In the genomic region with DNA sequence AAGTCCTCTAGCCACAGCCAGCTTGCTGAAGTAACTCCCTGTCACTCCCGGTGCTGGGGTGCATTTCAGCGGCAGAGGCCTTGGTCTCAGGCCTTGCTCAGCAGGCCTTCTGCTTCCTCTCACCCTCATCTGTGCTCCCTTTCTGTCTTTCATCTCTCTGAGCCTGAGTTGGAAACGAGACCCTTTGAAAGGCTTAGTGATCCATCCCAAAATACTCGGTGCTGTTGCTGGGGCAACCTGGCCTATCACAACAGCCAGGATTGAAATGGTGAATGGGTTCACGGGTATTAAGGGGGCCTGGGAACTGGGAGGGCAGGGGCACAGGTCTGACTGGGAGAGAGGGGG, we compare ENCODE assay signal across 10 mouse cellular contexts. TPM values are rescaled to one million over a fixed set of nuclear protein-coding genes. Genes with fewer than 3 reads are reported as not detected.
DNase-seq lines count a peak whose midpoint lies in the region; ATAC-seq and TF ChIP-seq lines count a peak whose summit lies in the region.
"Had no signal": no experiment of that assay in that cellular context is flagged by ENCODE, and none has a peak within 500 bp of the region (broad histone marks: within the 10 kb centered on the region; RNA-seq: fewer than 3 reads in every experiment).

No protein-coding gene starts in this region.

- no peak overlapping the region for H3K4me2 ChIP-seq in heart, embryonic 13.5 days
- H3K4me2 ChIP-seq in embryonic facial prominence, embryonic 13.5 days, result no peak overlapping the region
- H3K4me2 ChIP-seq in hindbrain, postnatal 0 days (ENCODE audit: low read depth, low read length), result no peak overlapping the region
- H3K4me2 ChIP-seq in neural tube, embryonic 11.5 days (ENCODE audit: low read depth), result no peak overlapping the region

- peaks cover 54% of the 10 kb centered on the region for H3K4me1 ChIP-seq in heart, embryonic 13.5 days
- H3K4me1 ChIP-seq in embryonic facial prominence, embryonic 13.5 days, result peaks cover 25% of the 10 kb centered on the region
- peaks cover 17% of the 10 kb centered on the region for H3K4me1 ChIP-seq in hindbrain, postnatal 0 days (ENCODE audit: insufficient read depth, low read length)
- H3K4me1 ChIP-seq in neural tube, embryonic 11.5 days (ENCODE audit: control insufficient read depth, insufficient read depth, low read length), result peaks cover 26% of the 10 kb centered on the region

- peak overlapping the region; percentile 45; the same call in 1 of the 2 replicates for H3K27ac ChIP-seq in heart, embryonic 13.5 days (replicated peaks)
- peak overlapping the region; percentile 60 for H3K27ac ChIP-seq in embryonic facial prominence, embryonic 13.5 days
- peak overlapping the region; percentile 43; the same call in 1 of the 2 replicates for H3K27ac ChIP-seq in hindbrain, postnatal 0 days
- H3K27ac ChIP-seq in neural tube, embryonic 11.5 days (ENCODE audit: low read depth, low read length), result peak overlapping the region; percentile 94
- H3K27ac ChIP-seq: liver, embryonic 14.5 days had no signal

- H3K36me3 ChIP-seq in heart, embryonic 13.5 days, result peaks cover 5% of the 10 kb centered on the region
- H3K36me3 ChIP-seq in embryonic facial prominence, embryonic 13.5 days, result no peaks in the 10 kb centered on the region
- H3K36me3 ChIP-seq in hindbrain, postnatal 0 days (ENCODE audit: insufficient read depth, low read length), result no peaks in the 10 kb centered on the region
- no peaks in the 10 kb centered on the region for H3K36me3 ChIP-seq in neural tube, embryonic 11.5 days (ENCODE audit: control insufficient read depth, insufficient read depth, low read length)

- TF ChIP-seq CTCF in hindbrain, postnatal 0 days (IDR thresholded peaks at IDR 0.05; ENCODE audit: low read depth), result no peak

- no peaks in the 10 kb centered on the region for H3K9me3 ChIP-seq in heart, embryonic 13.5 days
- H3K9me3 ChIP-seq in embryonic facial prominence, embryonic 13.5 days, result no peaks in the 10 kb centered on the region
- no peaks in the 10 kb centered on the region for H3K9me3 ChIP-seq in hindbrain, postnatal 0 days (ENCODE audit: low read length)
- no peaks in the 10 kb centered on the region for H3K9me3 ChIP-seq in neural tube, embryonic 11.5 days (ENCODE audit: control insufficient read depth, low read length)

- no peaks in the 10 kb centered on the region for H3K27me3 ChIP-seq in heart, embryonic 13.5 days (replicated peaks)
- H3K27me3 ChIP-seq in embryonic facial prominence, embryonic 13.5 days, result peaks cover 4% of the 10 kb centered on the region
- no peaks in the 10 kb centered on the region for H3K27me3 ChIP-seq in hindbrain, postnatal 0 days (ENCODE audit: insufficient read depth, low read length)
- H3K27me3 ChIP-seq in neural tube, embryonic 11.5 days (ENCODE audit: control insufficient read depth, insufficient read depth, low read length), result no peaks in the 10 kb centered on the region

- intact Hi-C loops in heart, postnatal 25 days (cut with DNase I), result loop anchor here (5.0 to 10.0 kb wide), 3 partner anchors 34 to 556 kb away; no protein-coding TSS in a partner anchor

- H3K4me3 ChIP-seq in heart, embryonic 13.5 days, result no peak overlapping the region
- no peak overlapping the region for H3K4me3 ChIP-seq in embryonic facial prominence, embryonic 13.5 days
- H3K4me3 ChIP-seq in hindbrain, postnatal 0 days (ENCODE audit: low read length), result no peak overlapping the region
- H3K4me3 ChIP-seq in neural tube, embryonic 11.5 days (ENCODE audit: low read depth, low read length), result no peak overlapping the region

- no peak for DNase-seq in heart, postnatal 25 days (ENCODE audit: low spot score)
- DNase-seq in hindbrain, postnatal 0 days (ENCODE audit: low spot score), result peak; percentile 30
- DNase-seq in neural tube, embryonic 11.5 days (ENCODE audit: low spot score), result peak; percentile 72
- no peak for DNase-seq in adrenal gland, adult 2 months
- no peak for DNase-seq in frontal cortex, postnatal 36 days (ENCODE audit: low spot score in 2 of 2)
- DNase-seq: kidney, adult 11 months had no signal

- peak overlapping the region; percentile 65 for H3K9ac ChIP-seq in heart, embryonic 13.5 days
- no peak overlapping the region for H3K9ac ChIP-seq in embryonic facial prominence, embryonic 13.5 days
- H3K9ac ChIP-seq in hindbrain, postnatal 0 days (replicated peaks; ENCODE audit: low read length), result no peak overlapping the region
- H3K9ac ChIP-seq in neural tube, embryonic 11.5 days (ENCODE audit: low read length), result peak overlapping the region; percentile 20; the same call in 1 of the 2 replicates
- H3K9ac ChIP-seq: liver, embryonic 14.5 days had no signal

- ATAC-seq in heart, embryonic 13.5 days (ENCODE audit: extremely low read depth, insufficient number of reproducible peaks, low FRiP score, low TSS enrichment), result no peak
- no peak for ATAC-seq in embryonic facial prominence, embryonic 13.5 days (ENCODE audit: insufficient number of reproducible peaks, insufficient read depth, low FRiP score, low TSS enrichment, low read depth)
- no peak for ATAC-seq in hindbrain, postnatal 0 days
- peak; percentile 42 for ATAC-seq in neural tube, embryonic 11.5 days (ENCODE audit: insufficient read depth, low FRiP score, low TSS enrichment)
- ATAC-seq in megakaryocyte, adult 5-6 weeks (ENCODE audit: poor library complexity, severe bottlenecking), result no peak

- 17% methylated on average over 5 of the region's 5 CpGs for WGBS in heart, embryonic 13.5 days
- 14% methylated on average over 5 of the region's 5 CpGs for WGBS in embryonic facial prominence, embryonic 13.5 days
- WGBS in hindbrain, postnatal 0 days, result 11% methylated on average over 5 of the region's 5 CpGs
- 6% methylated on average over 5 of the region's 5 CpGs for WGBS in neural tube, embryonic 11.5 days

RNA-seq across cellular contexts. Expression of a gene that starts 41.1 kb away (rescaled TPM):
- polyA plus RNA-seq in heart, embryonic 13.5 days (2015; fragmentation: Nextera tagmentation; extraction: Ambion mirVana), result 24.5 TPM in 2 replicates
- total RNA-seq in heart, postnatal 25 days (2021), result 10 to 100 TPM; 30.3 to 45.6 TPM
- 26.7 and 27.0 TPM in 2 replicates for polyA plus RNA-seq in embryonic facial prominence, embryonic 13.5 days (2015; fragmentation: Nextera tagmentation; extraction: Ambion mirVana)
- total RNA-seq in hindbrain, postnatal 0 days (2014; rRNA removed), result 150 and 176 TPM in 2 replicates
- 49.6 and 66.7 TPM in 2 replicates for polyA plus RNA-seq in hindbrain, postnatal 0 days (2015; fragmentation: Nextera tagmentation; extraction: Ambion mirVana)
- 228 and 261 TPM in 2 replicates for polyA plus RNA-seq in neural tube, embryonic 11.5 days (2014; fragmentation: Nextera tagmentation; extraction: Ambion mirVana)
- 2.2 and 4.5 TPM in 2 replicates for total RNA-seq in megakaryocyte, adult 5-6 weeks (2015)
- 2.8 TPM in 2 replicates for total RNA-seq in megakaryocyte, adult 5-6 weeks (2017)
- total RNA-seq in adrenal gland, adult 2 months (2021), result 10 to 100 TPM; 58.6 to 64.7 TPM
- 123 and 179 TPM in 2 replicates for polyA plus RNA-seq in adrenal gland, adult 2 months (2012; rRNA removed)

Comparison
In these comparisons a context has a peak if more than half of its experiments do, and no peak if none do; other contexts are left out.
1. H3K27ac ChIP-seq: peak in every context shown above with its lines; median percentile 94 in neural tube, embryonic 11.5 days; 60 in embryonic facial prominence, embryonic 13.5 days; 45 in heart, embryonic 13.5 days; 43 in hindbrain, postnatal 0 days.
2. H3K9ac ChIP-seq: peak in heart, embryonic 13.5 days (single experiment) and neural tube, embryonic 11.5 days (single experiment); none in embryonic facial prominence, embryonic 13.5 days (single experiment) and hindbrain, postnatal 0 days (single experiment).
3. DNase-seq: peak in hindbrain, postnatal 0 days (single experiment) and neural tube, embryonic 11.5 days (single experiment); none in heart, postnatal 25 days (single experiment), adrenal gland, adult 2 months (single experiment) and frontal cortex, postnatal 36 days (0 of 2).